Mouse (Mus musculus) E14TG2a.4 (cell line): ENCODE data around the gene Grin2c.

ENCODE experiments used
- H3K27me3 ChIP-seq: 2 replicates; pipeline ENCODE4 v1.6.1; 2014; ENCODE audit warnings: low read length, control low read depth; ENCODE audit not compliant: insufficient read depth
- H3K36me3 ChIP-seq: 2 replicates; pipeline ENCODE4 v1.6.1; 2014; ENCODE audit warnings: low read length, control low read depth; ENCODE audit not compliant: insufficient read depth
- H3K4me1 ChIP-seq: replicated peaks from 2 replicates; pipeline ENCODE4 v1.6.1; 2014; ENCODE audit warnings: low read depth, low read length, control low read depth
- H3K4me3 ChIP-seq: replicated peaks from 2 replicates; pipeline ENCODE4 v1.5.1; 2014; ENCODE audit warnings: mild to moderate bottlenecking, low read length
- H3K9me3 ChIP-seq: 2 replicates; pipeline ENCODE4 v1.6.1; 2014; ENCODE audit warnings: low read length, control low read depth
- CTCF ChIP-seq: conservative IDR thresholded peaks from 2 replicates; pipeline ENCODE4 v1.5.1; 2014; ENCODE audit warnings: low read length
- NANOG ChIP-seq: IDR thresholded peaks from 2 replicates; pipeline ENCODE4 v1.6.1; 2014; ENCODE audit warnings: borderline replicate concordance, low read length, mixed read lengths
- POU5F1 ChIP-seq: IDR thresholded peaks from 2 replicates; pipeline ENCODE4 v1.6.1; 2014; ENCODE audit warnings: low read length, borderline replicate concordance

Gene Grin2c

DNA sequence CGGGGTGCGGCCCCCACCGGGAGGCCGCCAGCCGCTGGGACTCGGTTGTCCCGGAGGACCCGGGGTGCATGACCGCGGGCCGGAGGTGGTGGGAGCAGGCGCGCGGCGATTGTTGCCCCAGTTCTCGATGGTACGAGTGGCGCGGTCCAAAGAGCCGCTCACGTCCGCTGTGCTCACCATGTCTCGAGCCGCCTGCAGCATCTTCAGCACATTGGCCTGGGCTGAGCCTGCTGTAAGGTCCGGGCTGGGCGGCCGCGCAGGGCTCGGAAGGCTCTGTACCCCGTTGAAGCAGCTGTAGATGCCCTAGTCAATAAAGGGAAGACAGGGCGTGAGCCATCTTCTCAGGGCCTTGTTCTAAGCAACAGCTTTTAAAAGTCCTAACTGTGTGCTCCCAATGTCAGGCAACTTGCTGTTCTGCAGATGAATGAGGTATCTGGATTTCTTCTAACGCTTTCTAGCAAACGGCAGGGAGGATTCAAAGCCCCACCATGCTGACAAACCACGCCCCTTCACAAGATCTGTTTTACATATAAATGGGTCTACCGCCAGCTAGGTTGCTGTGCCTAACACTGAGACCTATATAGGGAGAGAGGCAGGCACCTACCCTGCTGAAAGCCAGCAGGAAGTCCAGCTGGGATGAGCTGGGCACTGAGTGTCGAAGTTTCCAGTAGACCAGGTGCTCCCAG, 16.5 kb downstream of the Grin2c start:
- H3K4me3 ChIP-seq, result peak overlapping the region; percentile 80

DNA sequence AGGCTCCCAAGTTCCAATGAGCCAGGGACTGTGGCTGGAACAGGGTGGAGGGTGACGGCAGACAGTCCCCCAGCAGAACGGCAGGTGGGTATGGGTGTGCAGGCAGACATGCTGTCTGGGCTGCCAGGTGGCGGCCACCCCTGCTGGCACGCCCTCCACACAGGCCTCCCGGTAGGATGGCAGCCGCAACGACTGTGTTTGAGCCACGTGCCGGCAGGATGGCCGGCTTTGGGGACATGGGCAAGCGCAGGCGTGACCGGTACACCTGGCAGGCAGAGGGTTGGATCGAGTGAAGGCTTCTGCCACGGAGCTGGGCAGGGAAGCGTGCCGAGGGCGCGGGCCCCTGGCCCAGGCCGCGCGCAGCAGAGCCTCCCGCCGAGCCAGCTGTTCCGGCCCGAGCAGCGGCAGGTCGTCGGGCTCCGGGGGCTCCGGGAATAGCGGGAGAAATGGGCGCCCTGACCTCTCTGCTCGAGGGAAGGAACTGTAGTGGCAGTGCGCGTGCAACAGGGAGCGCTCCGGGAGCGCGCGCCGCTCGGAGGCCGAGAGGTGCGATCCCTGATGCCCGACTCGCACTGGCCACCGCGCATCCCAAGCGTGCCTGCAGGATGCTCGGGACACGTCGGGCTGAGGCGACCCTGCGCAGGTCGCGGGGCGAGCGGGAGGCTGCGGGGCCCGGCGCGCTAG, 17.2 kb downstream of the Grin2c start:
- TF ChIP-seq POU5F1, result no peak
- no peak for TF ChIP-seq NANOG
- no peak for TF ChIP-seq CTCF
- H3K4me1 ChIP-seq, result peaks cover 59% of the 10 kb centered on the region
- peaks cover 69% of the 10 kb centered on the region for H3K27me3 ChIP-seq
- H3K4me3 ChIP-seq, result peak overlapping the region; percentile 80
- no peaks in the 10 kb centered on the region for H3K36me3 ChIP-seq
- no peaks in the 10 kb centered on the region for H3K9me3 ChIP-seq

More for the DNA sequence above, 16.5 kb downstream of the Grin2c start:
- Histone ChIP-seq H3K9me3 (no peaks in the 10 kb centered on the region), H3K27me3 (peaks cover 75% of the 10 kb centered on the region), H3K4me1 (peaks cover 52% of the 10 kb centered on the region), H3K36me3 (no peaks in the 10 kb centered on the region)
- TF ChIP-seq NANOG (no peak), POU5F1 (no peak), CTCF (no peak)

DNA sequence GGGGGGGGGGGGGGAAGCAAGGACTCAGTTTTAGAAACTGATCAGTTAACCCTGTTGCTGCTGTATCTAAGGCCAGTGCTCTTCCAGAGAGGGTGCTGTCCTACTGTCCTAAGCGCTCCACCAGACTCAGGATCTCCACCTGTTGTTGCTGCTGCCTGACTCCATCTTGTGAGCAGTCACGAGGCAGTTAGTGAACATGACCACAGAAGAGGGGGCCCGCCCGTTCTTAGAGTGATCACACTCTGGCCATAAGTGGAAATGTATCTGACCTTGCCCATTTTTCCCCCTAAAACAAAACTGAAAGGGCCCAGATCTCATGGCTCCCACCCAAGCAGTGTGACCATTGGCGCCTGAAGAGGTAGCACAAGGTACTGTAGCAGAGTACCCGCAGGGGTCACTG, 19.1 kb downstream of the Grin2c start:
- H3K4me1 ChIP-seq, result peaks cover 71% of the 10 kb centered on the region
- no peak for TF ChIP-seq CTCF
- no peak for TF ChIP-seq POU5F1
- no peak for TF ChIP-seq NANOG
- H3K9me3 ChIP-seq, result no peaks in the 10 kb centered on the region
- no peak overlapping the region; the same call in 1 of the 2 replicates for H3K4me3 ChIP-seq
- H3K36me3 ChIP-seq, result peaks cover 16% of the 10 kb centered on the region
- peaks cover 52% of the 10 kb centered on the region for H3K27me3 ChIP-seq

DNA sequence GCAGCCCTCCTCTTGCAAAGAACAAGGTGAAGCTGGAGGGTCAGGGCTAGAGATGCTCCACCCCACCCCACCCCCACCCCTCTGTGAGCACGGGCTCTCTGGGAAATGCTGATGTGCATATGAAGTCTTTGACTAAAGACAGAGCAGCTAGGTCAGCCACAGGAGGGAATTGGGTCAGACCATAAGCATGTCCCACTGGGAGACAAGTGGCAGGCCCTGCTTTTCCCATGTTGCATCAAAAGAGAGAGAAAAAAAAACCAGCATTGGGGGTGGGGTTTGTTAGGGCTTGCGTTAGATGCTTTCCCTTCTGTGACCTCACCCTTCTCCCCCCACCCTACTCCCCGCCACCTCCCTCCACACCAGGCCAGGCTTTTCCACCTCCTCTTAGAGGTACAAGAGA, 19.8 kb downstream of the Grin2c start:
- Histone ChIP-seq H3K4me3 (no peak overlapping the region), H3K36me3 (peaks cover 16% of the 10 kb centered on the region), H3K9me3 (no peaks in the 10 kb centered on the region), H3K4me1 (peaks cover 71% of the 10 kb centered on the region), H3K27me3 (peaks cover 45% of the 10 kb centered on the region)
- no peak for TF ChIP-seq NANOG
- TF ChIP-seq POU5F1, result no peak
- TF ChIP-seq CTCF, result no peak

- Histone ChIP-seq H3K9me3 (no peaks in the 10 kb centered on the region), H3K4me1 (peaks cover 71% of the 10 kb centered on the region), H3K4me3 (peak overlapping the region; percentile 29; the same call in 1 of the 2 replicates), H3K36me3 (peaks cover 19% of the 10 kb centered on the region), H3K27me3 (peaks cover 41% of the 10 kb centered on the region)
- no peak for TF ChIP-seq POU5F1
- no peak for TF ChIP-seq NANOG
- TF ChIP-seq CTCF, result no peak
Observed at GRCm38 (mm10) chr11:115246386-115246785, 20.7 kb downstream of the Grin2c start.

GRCm38 (mm10) chr11:115244840-115245239, 22.2 kb downstream of the Grin2c start:
- H3K36me3 ChIP-seq, result peaks cover 22% of the 10 kb centered on the region
- H3K27me3 ChIP-seq, result peaks cover 30% of the 10 kb centered on the region
- H3K9me3 ChIP-seq, result no peaks in the 10 kb centered on the region
- TF ChIP-seq NANOG (no peak), POU5F1 (no peak), CTCF (no peak)
- peak overlapping the region; percentile 26; the same call in 1 of the 2 replicates for H3K4me3 ChIP-seq
- H3K4me1 ChIP-seq, result peaks cover 62% of the 10 kb centered on the region

- TF ChIP-seq POU5F1 (no peak), CTCF (no peak), NANOG (no peak)
- Histone ChIP-seq H3K36me3 (peaks cover 22% of the 10 kb centered on the region), H3K4me1 (peaks cover 51% of the 10 kb centered on the region), H3K27me3 (peaks cover 19% of the 10 kb centered on the region), H3K9me3 (no peaks in the 10 kb centered on the region), H3K4me3 (no peak overlapping the region)
Observed at GRCm38 (mm10) chr11:115243783-115244182, 23.3 kb downstream of the Grin2c start.

DNA sequence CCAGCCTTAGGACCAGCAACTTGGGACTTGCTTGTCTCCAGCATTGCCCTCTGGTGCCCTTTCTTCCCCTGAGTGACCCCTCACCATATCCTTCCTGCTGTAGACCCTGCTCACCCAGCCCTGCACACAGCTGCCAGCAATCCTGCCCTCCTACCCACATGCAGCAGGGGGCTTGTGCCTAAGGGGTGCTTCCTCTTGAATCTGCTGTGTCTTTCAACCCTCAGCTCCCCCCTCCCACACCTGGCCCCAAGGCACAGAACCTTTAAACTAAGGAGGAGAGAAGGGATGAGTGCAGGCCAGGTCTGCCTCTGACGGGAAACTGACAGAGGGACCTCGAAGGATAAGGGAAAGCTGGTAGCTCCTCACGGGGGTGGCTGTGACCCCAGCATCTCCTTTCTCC, 24.3 kb downstream of the Grin2c start:
- Histone ChIP-seq H3K4me1 (peaks cover 41% of the 10 kb centered on the region), H3K4me3 (no peak overlapping the region), H3K9me3 (no peaks in the 10 kb centered on the region), H3K27me3 (0 out of 2 replicates have a peak, but pooled peaks cover 10% of the 10 kb centered on the region), H3K36me3 (peaks cover 22% of the 10 kb centered on the region)
- no peak for TF ChIP-seq NANOG
- no peak for TF ChIP-seq CTCF
- no peak for TF ChIP-seq POU5F1
